Mouse (Mus musculus) left cerebral cortex, postnatal 10 days (tissue): Measurements from ENCODE around the gene Rtp3. TPM values are rescaled to one million over a fixed set of nuclear protein-coding genes. Genes with fewer than 3 reads are reported as not detected.
A peak's percentile ranks its signal among the peaks of the same experiment; 100 is the strongest.

Source experiments
- DNase-seq, 2 experiments: peaks; one replicate each; pipeline ENCODE4 v3.0.0; 2021 to 2022; ENCODE audit warnings: low spot score in 2 of 2, mixed read lengths in 1 of 2; ENCODE audit errors: extremely low spot score in 1 of 2
- intact Hi-C: fragments of 180-260 bp; cut with DNase I; formaldehyde crosslinking; loops from one replicate; pipeline ENCODE4 v1.15.1; 2025
- total RNA-seq, 2 experiments: library from RNA; stranded (reverse); gene quantifications; 2 replicates each; pipeline ENCODE4 v1.2.3; 2021

Rtp3 gene
- total RNA-seq, result under 1 TPM; 0.47 to 0.63 TPM

DNA sequence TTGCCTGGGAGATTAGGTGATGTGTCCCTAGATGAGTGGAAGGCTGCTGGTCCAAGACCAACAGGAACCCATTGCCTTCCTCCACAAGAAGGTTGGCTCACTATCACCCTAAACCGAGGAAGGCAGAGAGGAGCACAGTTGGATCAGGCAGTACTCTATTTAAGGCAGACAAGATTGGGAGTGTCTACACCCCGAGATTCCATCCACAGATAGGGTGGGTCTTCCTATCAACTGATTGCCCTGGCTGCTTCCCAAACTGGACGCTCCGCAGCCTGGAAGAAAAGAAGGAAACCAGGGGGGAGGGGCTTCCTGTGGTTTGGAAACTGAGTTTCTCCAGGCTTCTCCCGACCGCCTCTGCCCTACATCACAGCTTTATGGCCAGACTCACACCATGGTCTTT, at the start of gene Rtp3:
TSS of gene Rtp3 (minus strand) at position 380 of the 400 bp plus-strand sequence.
- DNase-seq, result no peak
- intact Hi-C loops, result loop anchor here (10.0 kb wide), 1 partner anchor 265 kb away; no protein-coding TSS in a partner anchor

DNA sequence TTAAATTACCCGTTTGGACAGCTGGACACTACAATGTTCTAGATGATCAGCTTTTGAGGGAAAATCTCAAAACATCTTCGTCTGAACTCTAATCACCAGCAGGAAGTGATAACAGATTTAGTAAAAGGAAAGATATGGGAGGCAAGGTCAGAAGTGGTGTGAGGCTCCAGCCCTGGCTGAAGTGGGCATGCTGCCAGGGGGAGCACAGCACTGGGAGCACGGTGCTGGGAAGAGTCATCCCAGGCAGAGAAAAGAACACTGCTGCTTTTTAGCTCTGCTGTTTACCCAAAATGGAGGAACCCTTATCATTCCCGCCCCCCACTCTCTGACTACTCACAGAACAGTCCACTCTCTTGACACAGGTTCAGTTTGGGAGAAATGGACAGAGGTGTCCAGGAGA, 49.6 kb upstream of the Rtp3 start:
- intact Hi-C loops, result no loop called here
- peak in 1 of 2 experiments; percentile 50 for DNase-seq

DNA sequence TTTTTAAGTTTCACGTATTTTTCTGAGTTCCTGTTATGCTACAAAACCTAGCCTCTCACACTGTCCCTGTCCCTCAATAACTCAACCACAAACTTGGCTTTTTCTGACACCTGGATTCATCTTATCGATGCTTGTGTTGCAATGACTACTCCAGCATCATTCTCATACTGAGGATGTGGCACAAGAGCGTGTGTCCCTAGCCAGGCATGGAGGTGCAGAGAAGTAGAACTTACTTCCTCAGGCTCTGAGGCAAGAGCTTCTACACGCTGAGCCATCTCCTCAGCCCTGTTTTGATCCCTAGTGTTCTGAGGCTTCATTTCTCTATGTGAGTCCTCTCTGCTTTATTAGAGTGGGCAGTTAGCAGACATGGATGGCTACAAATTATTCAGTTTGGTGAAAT, 43.3 kb upstream of the Rtp3 start:
- no peak for DNase-seq
- intact Hi-C loops, result no loop called here

DNA sequence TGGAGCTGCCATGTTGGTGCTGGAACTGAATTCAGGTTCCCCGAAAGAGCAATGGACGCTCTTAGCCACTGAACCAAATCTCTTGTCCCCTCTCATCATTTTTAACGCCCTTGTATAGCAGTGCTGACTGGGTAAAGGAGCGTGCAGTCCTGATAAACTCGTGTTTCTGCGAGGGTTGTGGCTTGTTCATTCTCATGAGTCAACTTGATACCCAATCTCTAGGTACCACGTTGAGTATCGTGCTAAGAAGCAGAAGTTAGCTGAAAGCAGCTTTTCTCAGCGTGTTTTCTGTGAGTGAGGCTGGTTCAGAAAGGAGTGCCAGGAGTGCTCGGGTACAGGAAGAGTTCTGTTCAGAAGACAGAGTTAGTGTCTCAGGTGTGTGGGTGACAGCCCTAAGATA, 36.4 kb upstream of the Rtp3 start:
- intact Hi-C loops, result no loop called here
- no peak for DNase-seq

DNA sequence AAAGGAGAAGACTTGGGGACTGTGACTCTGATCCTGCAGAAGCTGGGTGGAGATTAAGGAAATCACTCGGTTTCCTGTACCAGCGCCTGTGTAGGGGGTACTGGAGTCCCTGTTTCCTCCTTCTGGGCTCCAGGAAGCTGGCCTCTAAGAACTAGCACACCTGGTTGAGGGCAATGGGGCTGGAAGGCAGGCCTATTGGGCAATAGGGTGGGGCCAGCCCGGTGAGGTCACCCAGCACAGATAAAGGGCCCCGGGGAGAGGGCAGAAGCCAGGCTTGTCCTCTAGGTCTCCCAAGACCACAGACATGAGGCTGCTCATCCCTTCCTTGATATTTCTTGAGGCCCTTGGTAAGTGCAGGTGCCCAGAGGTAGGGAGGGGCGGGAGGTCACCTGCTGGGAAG, 28.6 kb upstream of the Rtp3 start, which contains the start of gene Ltf:
TSS of gene Ltf (plus strand) at position 250 of the 400 bp plus-strand sequence.
- intact Hi-C loops, result no loop called here
- no peak for DNase-seq

DNA sequence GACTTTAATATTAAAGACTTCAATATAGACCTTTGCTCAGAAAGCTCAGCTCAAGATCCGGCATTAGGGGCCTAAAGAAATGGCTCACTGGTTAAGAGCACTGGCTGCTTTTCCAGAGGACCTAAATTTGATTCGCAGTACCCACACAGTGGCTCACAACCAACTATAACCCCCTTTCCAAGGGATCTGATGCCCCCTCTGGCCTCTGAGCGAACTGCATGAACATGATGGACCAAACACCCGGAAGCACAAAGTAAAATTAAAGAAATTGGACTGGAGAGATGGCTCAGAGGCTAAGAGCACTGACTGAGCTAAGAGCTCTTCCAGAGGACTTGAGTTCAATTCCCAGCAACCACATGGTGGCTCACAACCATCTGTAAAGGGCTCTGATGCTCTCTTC, 25.3 kb upstream of the Rtp3 start:
- intact Hi-C loops, result no loop called here
- no peak for DNase-seq

DNA sequence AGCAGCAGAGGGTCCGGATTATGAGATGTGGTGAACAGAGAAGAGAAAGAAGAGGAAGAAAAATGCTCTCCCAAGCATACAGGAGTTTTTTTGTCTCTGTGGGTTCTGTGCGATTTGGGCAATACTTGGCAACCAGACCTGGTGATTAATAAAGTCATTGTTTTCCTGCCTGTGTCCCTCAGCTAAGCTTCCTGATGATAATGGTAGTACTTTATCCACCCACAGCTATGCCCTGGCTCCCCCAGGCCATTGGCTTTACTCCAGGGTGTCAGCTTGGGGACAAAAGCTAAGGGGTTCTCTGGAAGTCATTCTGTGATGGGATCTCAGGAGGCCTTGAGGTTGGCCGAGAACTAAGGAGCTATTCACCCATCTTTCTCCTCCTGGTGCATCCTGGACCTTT, 21.7 kb upstream of the Rtp3 start:
- intact Hi-C loops, result no loop called here
- no peak for DNase-seq

DNA sequence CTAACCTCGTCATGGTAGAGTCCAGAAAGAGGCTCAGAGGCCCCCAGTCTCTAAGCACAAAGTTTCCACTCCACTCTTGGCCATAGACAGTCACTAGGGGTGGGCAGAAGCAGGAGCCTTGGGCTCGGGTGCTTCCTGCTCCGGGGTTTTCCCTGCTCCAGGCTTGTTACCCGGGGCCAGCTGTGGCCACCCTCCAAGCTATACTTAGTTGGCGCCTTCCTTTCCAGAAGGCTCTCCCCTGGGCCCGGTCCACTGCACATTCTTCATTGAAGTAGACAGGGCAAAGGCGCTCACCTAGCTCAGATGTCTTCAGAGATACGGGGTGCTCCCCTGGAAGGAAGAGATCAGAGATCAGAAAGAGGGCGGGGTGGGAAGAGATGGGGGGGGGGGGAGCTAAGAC, 21.2 kb upstream of the Rtp3 start:
- intact Hi-C loops, result no loop called here
- no peak for DNase-seq

DNA sequence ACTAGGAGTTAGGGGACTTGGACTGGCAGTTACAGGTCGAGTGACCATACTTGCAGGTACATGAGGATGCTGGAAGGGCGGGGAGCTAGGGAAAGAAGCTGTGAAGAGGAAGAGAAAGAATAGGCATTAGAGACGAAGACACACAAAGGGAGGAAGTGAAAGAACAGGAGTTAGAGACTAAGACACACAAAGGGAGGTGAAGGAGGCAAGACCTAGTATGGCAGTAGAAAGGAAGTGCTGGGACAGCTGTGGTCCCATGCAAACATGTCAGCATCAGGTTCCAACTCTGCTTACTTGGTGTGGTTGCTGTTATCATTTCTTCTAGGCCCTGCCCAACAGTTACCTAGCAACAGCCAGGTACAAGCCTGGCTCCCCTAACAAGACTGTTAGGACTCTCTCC, 19.4 kb upstream of the Rtp3 start:
- intact Hi-C loops, result no loop called here

DNA sequence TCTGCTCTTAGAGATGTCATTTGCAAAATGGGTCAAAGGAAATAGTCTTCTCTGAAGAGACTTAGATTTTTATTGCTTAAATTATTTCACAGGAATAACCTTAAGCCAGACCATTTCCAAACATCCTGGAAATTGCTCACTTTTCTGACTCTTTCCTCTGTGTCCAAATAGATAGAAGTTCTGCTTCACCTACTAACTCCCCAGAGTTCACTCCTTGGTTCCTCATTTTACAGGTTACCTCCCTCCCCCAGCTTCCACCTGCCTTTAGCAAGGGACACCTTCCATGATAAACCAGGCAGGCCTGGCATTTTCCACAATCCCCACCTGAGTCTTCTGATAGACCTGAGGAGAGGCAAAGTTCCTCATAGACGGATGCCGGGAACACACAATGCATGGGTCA, 16.2 kb upstream of the Rtp3 start:
- intact Hi-C loops, result no loop called here
- no peak for DNase-seq

More for the DNA sequence above, 19.4 kb upstream of the Rtp3 start:
- DNase-seq, result no peak

DNA sequence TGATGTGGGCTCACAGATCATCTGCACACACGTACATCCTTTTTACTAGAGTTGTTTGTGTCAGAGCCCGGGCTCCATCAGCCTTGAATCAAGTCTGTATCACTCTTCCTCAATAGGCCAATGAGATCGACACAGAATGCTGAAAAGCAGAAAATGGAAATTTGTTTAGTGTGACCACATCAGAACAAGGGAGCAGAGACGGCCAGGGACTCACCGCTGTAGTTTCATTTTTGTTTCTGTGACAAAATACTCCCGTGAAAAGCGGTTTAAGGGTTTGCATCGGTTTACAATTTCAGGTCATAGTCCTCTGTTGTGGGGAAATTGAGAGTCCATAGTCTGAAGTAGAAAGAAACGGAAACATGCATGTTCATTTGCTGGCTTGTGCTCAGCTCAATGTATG, 12.9 kb upstream of the Rtp3 start:
- intact Hi-C loops, result no loop called here

DNA sequence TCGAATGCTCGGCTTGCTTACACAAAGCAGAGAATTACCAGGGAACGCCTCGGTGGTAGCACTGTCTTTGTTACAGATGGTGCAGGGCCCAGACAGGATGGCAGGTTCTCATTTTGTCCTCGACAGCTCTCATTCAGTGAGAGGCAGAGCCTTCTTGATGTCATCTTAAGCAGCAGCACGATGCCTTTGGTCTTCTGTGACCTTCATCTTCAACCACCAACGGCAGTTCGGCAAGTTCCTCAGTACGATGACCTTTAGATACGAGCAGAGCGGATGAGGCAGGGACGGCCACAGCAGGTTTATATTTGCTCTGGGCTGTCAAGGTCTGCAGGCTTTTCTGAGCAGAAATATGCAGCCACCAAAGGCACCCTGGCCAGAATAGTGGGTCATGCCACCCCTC, 11.2 kb upstream of the Rtp3 start:
- intact Hi-C loops, result no loop called here
- DNase-seq, result no peak

More for the DNA sequence above, 12.9 kb upstream of the Rtp3 start:
- no peak for DNase-seq

DNA sequence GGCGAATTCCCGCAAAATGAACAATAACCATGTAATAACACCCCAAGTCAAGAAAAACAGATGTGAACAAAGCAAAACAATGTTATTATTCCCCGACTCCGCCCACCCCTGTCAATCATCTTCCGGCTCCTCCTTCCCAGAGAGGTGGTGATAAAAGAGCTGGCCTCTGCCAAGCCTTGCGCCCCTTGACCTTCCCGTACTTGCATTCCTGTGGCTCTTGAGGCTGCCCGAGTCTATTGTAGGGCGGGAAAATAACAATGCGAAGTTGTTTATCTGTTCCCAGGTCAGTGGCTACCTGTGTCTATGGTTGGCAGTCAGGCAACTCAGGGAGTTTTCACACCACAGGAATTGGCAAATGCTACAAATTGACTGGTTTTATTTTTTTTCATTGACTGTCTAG, 9.5 kb upstream of the Rtp3 start:
- intact Hi-C loops, result loop anchor here (10.0 kb wide), 1 partner anchor 255 kb away; no protein-coding TSS in a partner anchor
- peak in 1 of 2 experiments; percentile 48 for DNase-seq

DNA sequence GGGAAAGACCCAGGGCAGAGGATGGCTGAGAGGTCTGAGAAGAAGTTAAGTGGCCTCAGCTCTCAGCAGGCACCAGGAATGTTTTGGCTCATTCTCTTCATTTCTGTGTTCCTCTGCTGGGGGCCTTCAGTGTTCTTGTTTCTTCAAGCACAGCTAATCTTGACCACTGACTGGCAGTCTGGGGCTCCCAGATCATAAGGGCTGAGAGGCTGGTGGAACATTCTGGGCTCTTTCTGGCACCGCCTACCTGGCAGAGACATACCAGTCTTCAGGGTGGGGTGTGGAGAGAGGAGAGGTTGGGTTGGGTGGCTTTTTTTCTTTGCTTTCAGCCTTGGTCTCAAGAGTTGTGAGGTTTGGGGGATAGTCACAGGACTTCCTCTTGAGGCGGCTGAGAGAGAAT, 8.7 kb upstream of the Rtp3 start:
- intact Hi-C loops, result loop anchor here (10.0 kb wide), 1 partner anchor 256 kb away; no protein-coding TSS in a partner anchor
- no peak for DNase-seq

DNA sequence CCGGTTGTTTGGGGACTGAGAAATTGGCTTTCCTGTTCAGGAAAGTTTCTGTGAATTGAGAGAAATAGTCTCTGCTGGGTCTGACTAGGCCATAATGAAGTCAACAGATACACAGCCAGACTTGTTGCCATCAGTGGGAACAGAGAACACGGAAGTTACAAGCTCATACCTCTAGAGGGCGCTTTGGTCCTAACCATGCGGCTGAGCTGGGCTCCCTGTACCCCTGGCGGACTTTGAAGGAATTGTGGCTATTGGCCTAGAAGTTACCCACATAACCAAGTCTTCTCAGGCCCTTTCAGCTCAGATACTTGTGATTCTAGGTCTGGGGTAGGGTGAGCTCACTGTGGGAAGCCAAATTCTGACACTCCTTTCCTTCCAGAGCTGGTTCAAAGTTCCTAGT, 6.9 kb upstream of the Rtp3 start:
- DNase-seq, result peak; percentile 73 to 84
- intact Hi-C loops, result loop anchor here (2.0 to 10.0 kb wide), 2 partner anchors 76 to 258 kb away; no protein-coding TSS in a partner anchor

DNA sequence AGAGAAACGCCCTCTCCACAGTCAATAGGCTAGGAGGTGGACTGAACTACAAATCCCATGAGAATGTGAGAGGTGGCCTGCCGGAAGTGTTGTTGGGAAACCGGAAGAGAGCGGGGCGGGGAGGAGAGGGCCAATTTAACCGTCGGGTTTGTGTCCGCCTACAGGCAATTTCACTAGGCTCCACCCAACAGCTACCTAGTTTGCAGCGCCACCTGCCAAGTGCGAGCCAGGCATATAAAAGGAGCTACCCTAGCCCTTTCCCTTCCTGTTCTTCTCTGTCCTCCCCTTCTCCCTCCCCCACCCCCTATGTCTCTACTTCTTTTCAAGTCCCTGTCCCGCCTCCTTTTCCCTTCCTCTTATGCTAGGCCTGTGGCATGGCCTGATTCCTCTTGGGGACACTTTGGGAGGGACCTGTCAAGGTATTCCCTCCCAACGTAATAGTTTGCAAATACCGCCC, 4.4 kb upstream of the Rtp3 start:
- peak; percentile 70 to 84 for DNase-seq
- intact Hi-C loops, result loop anchor here (10.0 kb wide), 1 partner anchor 260 kb away; no protein-coding TSS in a partner anchor

DNA sequence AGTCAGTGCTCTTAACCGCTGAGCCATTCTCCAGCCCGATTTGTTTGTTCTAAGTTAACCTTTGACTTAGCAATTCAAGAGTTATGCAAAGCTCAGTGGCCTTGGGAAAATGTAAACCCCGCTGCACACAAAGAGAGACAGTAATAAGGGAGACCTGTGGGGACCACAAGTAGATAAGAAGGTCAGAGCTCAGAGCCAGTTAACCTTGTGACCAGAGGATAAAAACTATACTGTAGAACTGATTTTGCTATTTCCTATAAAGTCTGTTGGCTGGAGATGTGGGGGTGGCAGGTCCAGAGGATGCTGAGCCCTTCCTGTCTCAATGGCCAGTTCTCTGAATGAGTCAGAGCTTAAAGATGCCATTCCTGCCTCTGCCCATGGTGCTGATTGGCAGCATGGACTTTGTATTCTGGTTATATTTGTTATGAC, 2.9 kb upstream of the Rtp3 start:
- intact Hi-C loops, result loop anchor here (10.0 kb wide), 1 partner anchor 262 kb away; no protein-coding TSS in a partner anchor
- no peak for DNase-seq

DNA sequence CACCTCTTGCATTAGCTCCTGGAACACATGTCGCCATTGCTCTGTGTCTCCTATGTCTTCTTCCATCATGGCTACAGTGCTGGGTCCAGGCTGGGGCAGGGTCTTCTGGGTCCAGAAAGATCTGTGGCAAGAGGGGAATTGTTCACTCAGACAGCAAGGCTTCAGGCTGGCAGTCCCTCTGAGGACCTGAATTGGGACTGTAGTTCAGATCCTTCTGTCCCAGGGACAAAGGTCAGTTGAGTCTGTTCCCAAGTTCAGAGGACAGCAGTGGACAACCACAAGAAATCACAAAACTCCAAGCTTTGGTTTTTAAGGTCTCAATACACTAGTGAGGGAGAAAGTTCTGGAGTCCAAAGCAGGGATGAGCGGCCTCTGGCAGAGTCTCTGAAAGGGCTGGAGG, 840 bp downstream of the Rtp3 start:
- no peak for DNase-seq
- intact Hi-C loops, result no loop called here

DNA sequence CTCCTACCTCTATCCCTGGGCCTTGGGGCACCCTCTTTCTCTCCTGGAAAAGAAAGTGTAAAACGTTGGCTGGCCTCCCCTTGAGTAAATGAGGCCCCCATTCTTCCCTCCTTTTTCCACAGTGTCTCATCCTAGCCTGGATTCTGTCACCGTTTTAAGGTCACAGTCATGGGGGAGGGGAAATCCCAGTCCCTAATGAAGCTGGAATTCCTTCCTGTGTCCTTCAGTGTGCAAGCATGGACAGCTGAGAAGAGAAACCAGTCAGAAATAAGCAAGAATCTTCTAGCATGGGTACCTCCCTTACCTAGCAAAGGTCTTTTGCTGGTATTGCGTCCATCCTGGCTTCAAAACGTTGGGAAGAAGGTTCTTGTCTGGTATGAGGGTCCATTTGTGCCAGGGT, 1.2 kb downstream of the Rtp3 start:
- DNase-seq, result no peak
- intact Hi-C loops, result no loop called here

DNA sequence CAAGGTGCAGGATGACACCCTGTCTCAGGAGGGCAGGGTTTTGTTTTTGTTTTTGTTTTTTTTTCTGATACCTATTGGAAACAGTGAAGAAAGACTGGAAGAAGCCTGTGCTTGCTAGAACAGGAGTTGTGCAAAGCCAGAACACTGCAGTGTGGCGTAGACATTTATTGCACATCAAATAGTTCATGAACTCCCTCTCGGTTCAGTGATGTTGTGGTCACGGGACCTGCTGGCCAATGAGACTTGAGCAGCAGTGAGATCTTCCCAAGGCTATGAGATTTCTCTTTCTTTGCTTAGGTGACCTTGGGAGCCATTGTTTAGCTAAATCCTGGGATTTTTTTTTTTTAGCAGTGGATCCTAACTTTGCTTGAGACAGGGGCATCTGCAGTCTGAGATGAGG, 2.3 kb downstream of the Rtp3 start:
- intact Hi-C loops, result no loop called here
- DNase-seq, result no peak

DNA sequence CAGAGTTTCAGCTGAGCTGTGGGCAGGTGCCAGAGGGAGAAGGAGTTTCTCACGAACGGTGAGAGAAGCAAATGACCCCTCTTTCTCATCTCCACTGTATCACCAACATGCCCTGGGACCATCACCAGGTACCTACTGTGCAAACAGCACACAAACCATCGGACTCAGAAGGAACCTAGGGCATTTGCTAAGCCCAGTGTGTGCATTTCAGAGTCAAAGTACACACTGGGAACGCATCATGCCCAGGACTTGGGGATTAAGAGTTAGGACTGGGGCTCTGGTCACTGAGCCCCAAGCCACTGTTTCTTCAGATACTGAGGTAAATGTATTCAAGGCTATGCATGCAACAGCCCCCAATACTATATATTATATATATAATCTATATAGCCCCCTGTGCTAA, 3.1 kb downstream of the Rtp3 start:
- intact Hi-C loops, result no loop called here
- DNase-seq, result no peak
